Mouse (Mus musculus) C2C12 (cell line): ENCODE results near the gene Fstl5. TPM values are rescaled to one million over a fixed set of nuclear protein-coding genes. Genes with fewer than 3 reads are reported as not detected.

Experiments
- H3K27me3 ChIP-seq: one replicate; pipeline ENCODE4 v1.6.1; 2011; ENCODE audit not compliant: control insufficient read depth, insufficient read depth, insufficient read length
- H3K36me3 ChIP-seq: one replicate; pipeline ENCODE4 v1.6.1; 2011; ENCODE audit not compliant: control insufficient read depth, insufficient read depth
- H3K4me3 ChIP-seq: one replicate; pipeline ENCODE4 v1.5.1; 2011; ENCODE audit warnings: mild to moderate bottlenecking, control low read depth; ENCODE audit not compliant: poor library complexity, insufficient read depth, severe bottlenecking
- H3K79me2 ChIP-seq: one replicate; pipeline ENCODE4 v1.6.1; 2011; ENCODE audit not compliant: control insufficient read depth, insufficient read depth
- H3K79me3 ChIP-seq: one replicate; pipeline ENCODE4 v1.6.1; 2011; ENCODE audit warnings: low read depth, control low read depth
- H3ac ChIP-seq: one replicate; pipeline ENCODE3; 2011; ENCODE audit warnings: low read depth; ENCODE audit not compliant: control insufficient read depth, insufficient read length
- CEBPB ChIP-seq: IDR thresholded peaks from one replicate; pipeline ENCODE4 v1.6.1; 2011; ENCODE audit warnings: low read depth, mild to moderate bottlenecking, control low read depth, moderate library complexity
- CTCF ChIP-seq: IDR thresholded peaks from one replicate; pipeline ENCODE4 v1.5.1; 2011; ENCODE audit not compliant: control insufficient read depth, insufficient read depth, insufficient read length
- FOSL1 ChIP-seq: IDR thresholded peaks from one replicate; pipeline ENCODE4 v1.8.0; 2011; ENCODE audit warnings: mild to moderate bottlenecking, low read length; ENCODE audit not compliant: poor library complexity, insufficient read depth, severe bottlenecking
- MAX ChIP-seq: IDR thresholded peaks from one replicate; pipeline ENCODE4 v1.6.1; 2011; ENCODE audit warnings: mild to moderate bottlenecking, control low read depth
- MYOD1 ChIP-seq: IDR thresholded peaks from one replicate; pipeline ENCODE4 v1.6.1; 2011; ENCODE audit warnings: low read depth; ENCODE audit not compliant: control insufficient read depth, insufficient read length
- MYOG ChIP-seq: IDR thresholded peaks from one replicate; pipeline ENCODE4 v1.6.1; 2011; ENCODE audit not compliant: control insufficient read depth, insufficient read length; ENCODE audit errors: extremely low read depth
- USF1 ChIP-seq: IDR thresholded peaks from one replicate; pipeline ENCODE4 v1.6.1; 2011; ENCODE audit warnings: low read depth, mild to moderate bottlenecking, control low read depth, moderate library complexity
- long read RNA-seq, 2 experiments: library from polyadenylated mRNA; unstranded; transcript quantifications; one replicate each; pipeline ENCODE4 v2.0.0; 2019 to 2020
- polyA plus RNA-seq: library from polyadenylated mRNA; unstranded; fragments of >200 nt; fragmentation: generic; extraction: Trizol; gene quantifications from one replicate; pipeline ENCODE4 v1.2.1, GENCODE M21; 2012; ENCODE audit warnings: missing spikeins

Fstl5 gene
- not detected for polyA plus RNA-seq
- long read RNA-seq, experiment 1: 0 reads
- long read RNA-seq, experiment 2: 0 reads

GRCm38 (mm10) chr3:76074060-76074707 is at the start of gene Fstl5:
Gene Fstl5, plus strand, starts transcription at chr3:76074270.
- no peaks in the 10 kb centered on the region for H3K36me3 ChIP-seq
- no peaks in the 10 kb centered on the region for H3K79me3 ChIP-seq
- H3K4me3 ChIP-seq: no peak within 1 kb of the TSS

GRCm38 (mm10) chr3:76025523-76025922 is 48.5 kb upstream of the Fstl5 start:
- TF ChIP-seq MAX (no peak), MYOD1 (no peak), USF1 (no peak), CEBPB (no peak), MYOG (no peak), FOSL1 (no peak), CTCF (no peak)
- Histone ChIP-seq H3K36me3 (no peaks in the 10 kb centered on the region), H3ac (no peak overlapping the region), H3K79me3 (no peaks in the 10 kb centered on the region), H3K79me2 (no peaks in the 10 kb centered on the region), H3K27me3 (no peaks in the 10 kb centered on the region), H3K4me3 (no peak overlapping the region)

More at GRCm38 (mm10) chr3:76074060-76074707, at the start of gene Fstl5:
- no peak within 1 kb of the TSS for H3ac ChIP-seq
- H3K79me2 ChIP-seq: no peaks in the 10 kb centered on the region
- H3K27me3 ChIP-seq: no peaks in the 10 kb centered on the region
- no peak for TF ChIP-seq MYOD1
- no peak for TF ChIP-seq CEBPB
- TF ChIP-seq CTCF: no peak
- no peak for TF ChIP-seq MYOG
- no peak for TF ChIP-seq USF1
- TF ChIP-seq MAX: no peak
- TF ChIP-seq FOSL1: no peak

GRCm38 (mm10) chr3:76051124-76051523 is 22.9 kb upstream of the Fstl5 start:
- Histone ChIP-seq H3K79me3 (no peaks in the 10 kb centered on the region), H3K79me2 (no peaks in the 10 kb centered on the region), H3K36me3 (no peaks in the 10 kb centered on the region), H3K4me3 (no peak overlapping the region), H3K27me3 (no peaks in the 10 kb centered on the region), H3ac (no peak overlapping the region)
- TF ChIP-seq CEBPB (no peak), CTCF (no peak)

- Histone ChIP-seq H3ac (no peak overlapping the region), H3K4me3 (no peak overlapping the region), H3K79me3 (no peaks in the 10 kb centered on the region), H3K79me2 (no peaks in the 10 kb centered on the region), H3K36me3 (no peaks in the 10 kb centered on the region), H3K27me3 (no peaks in the 10 kb centered on the region)
- TF ChIP-seq CTCF: no peak
- TF ChIP-seq MYOD1: no peak
- TF ChIP-seq CEBPB: no peak
- TF ChIP-seq MYOG: no peak
- no peak for TF ChIP-seq USF1
- no peak for TF ChIP-seq MAX
- TF ChIP-seq FOSL1: no peak
Observed at GRCm38 (mm10) chr3:76061996-76062395, 12.1 kb upstream of the Fstl5 start.

GRCm38 (mm10) chr3:76067920-76068319 is 6.2 kb upstream of the Fstl5 start:
- Histone ChIP-seq H3K79me2 (no peaks in the 10 kb centered on the region), H3K79me3 (no peaks in the 10 kb centered on the region), H3K36me3 (no peaks in the 10 kb centered on the region), H3K27me3 (no peaks in the 10 kb centered on the region), H3K4me3 (no peak overlapping the region), H3ac (no peak overlapping the region)
- TF ChIP-seq MYOG (no peak), CTCF (no peak), MYOD1 (no peak), CEBPB (no peak), USF1 (no peak), FOSL1 (no peak)

GRCm38 (mm10) chr3:76072826-76073225 is 1.2 kb upstream of the Fstl5 start:
- H3K4me3 ChIP-seq: no peak overlapping the region
- no peaks in the 10 kb centered on the region for H3K79me2 ChIP-seq
- TF ChIP-seq MYOD1 (no peak), CEBPB (no peak), USF1 (no peak), MYOG (no peak), CTCF (no peak), MAX (no peak), FOSL1 (no peak)
- H3ac ChIP-seq: no peak overlapping the region
- H3K36me3 ChIP-seq: no peaks in the 10 kb centered on the region
- H3K27me3 ChIP-seq: no peaks in the 10 kb centered on the region
- H3K79me3 ChIP-seq: no peaks in the 10 kb centered on the region
